Mouse (Mus musculus) heart, postnatal 4 days (tissue): ENCODE measurements at regions not wholly inside any gene's neighbourhood (a gene's known extent, or its start where the extent isn't known, plus 50 kb on each side); places are given as distances from the start of the nearest gene placed in this dataset.

Source experiments
- DNase-seq: peaks from one replicate; pipeline ENCODE4 v3.0.0; 2021

- no peak for DNase-seq
These were observed 68.0 kb upstream of the Cnot2 start for GRCm38 (mm10) chr10:116649287-116649686.

- DNase-seq: no peak
These were observed 64.7 kb upstream of the Cnot2 start for GRCm38 (mm10) chr10:116646035-116646434.

- DNase-seq: no peak
These were observed 64.3 kb upstream of the Cnot2 start for GRCm38 (mm10) chr10:116645631-116646030.

- no peak for DNase-seq
These were observed 63.8 kb upstream of the Cnot2 start for GRCm38 (mm10) chr10:116645108-116645507.
